Mouse (Mus musculus) kidney, postnatal 0 days (tissue): ENCODE data around the gene Zglp1. TPM values are rescaled to one million over a fixed set of nuclear protein-coding genes. Genes with fewer than 3 reads are reported as not detected.

ENCODE experiments used
- ATAC-seq: fragments of 200-750 bp; cut with Nextera tagmentation; replicated peaks from 2 replicates; pipeline ENCODE4 v1.8.0; 2017; ENCODE audit warnings: low read depth, moderate number of reproducible peaks, moderate TSS enrichment, moderate library complexity; ENCODE audit not compliant: low FRiP score
- DNase-seq: peaks from one replicate; pipeline ENCODE4 v3.0.0-alpha.2; 2016; ENCODE audit warnings: low spot score
- H3K27ac ChIP-seq: fragments of 300-500 bp; sonication (generic); 2 replicates; pipeline ENCODE4 v1.5.1; 2014; ENCODE audit warnings: mild to moderate bottlenecking
- H3K27me3 ChIP-seq: fragments of 300-500 bp; sonication (generic); 2 replicates; pipeline ENCODE4 v1.6.1; 2014; ENCODE audit warnings: low read length, mixed read lengths; ENCODE audit not compliant: insufficient read depth
- H3K36me3 ChIP-seq: fragments of 300-500 bp; sonication (generic); 2 replicates; pipeline ENCODE4 v1.6.1; 2014; ENCODE audit warnings: low read length, mixed read lengths; ENCODE audit not compliant: insufficient read depth
- H3K4me1 ChIP-seq: fragments of 300-500 bp; sonication (generic); replicated peaks from 2 replicates; pipeline ENCODE4 v1.6.1; 2014; ENCODE audit warnings: antibody characterized with exemption, low read length, mixed read lengths; ENCODE audit not compliant: insufficient read depth
- H3K4me2 ChIP-seq: fragments of 300-500 bp; sonication (generic); 2 replicates; pipeline ENCODE4 v1.6.1; 2014; ENCODE audit warnings: mild to moderate bottlenecking, low read length, moderate library complexity, mixed read lengths
- H3K4me3 ChIP-seq: fragments of 300-500 bp; sonication (generic); replicated peaks from 2 replicates; pipeline ENCODE4 v1.5.1; 2014; ENCODE audit warnings: low read depth, low read length
- H3K9ac ChIP-seq: fragments of 300-500 bp; sonication (generic); 2 replicates; pipeline ENCODE4 v1.6.1; 2014; ENCODE audit warnings: low read depth, low read length
- H3K9me3 ChIP-seq: fragments of 300-500 bp; sonication (generic); replicated peaks from 2 replicates; pipeline ENCODE4 v1.6.1; 2016; ENCODE audit warnings: low read length, inconsistent platforms, mixed read lengths
- CTCF ChIP-seq: IDR thresholded peaks from 2 replicates; pipeline ENCODE4 v1.5.1; 2016; ENCODE audit warnings: antibody characterized with exemption, low read depth, mild to moderate bottlenecking, moderate library complexity
- WGBS: fragments of 180-500 bp; shearing (Covaris S2); extraction: QIAGEN DNeasy Blood & Tissue Kit; methylation state at CpG from one replicate; pipeline ENCODE4 v1.1.7; 2014; 5-methylcytosine and 5-hydroxymethylcytosine counted together
- microRNA counts: library from miRNA; unstranded; fragments of <30 nt; microRNA quantifications from one replicate; lab custom pipeline; 2015
- microRNA-seq: library from miRNA; unstranded; fragments of <30 nt; microRNA quantifications from one replicate; pipeline ENCODE4, GENCODE M21; 2016
- polyA plus RNA-seq: library from polyadenylated mRNA; unstranded; fragments of >200 nt; fragmentation: Nextera tagmentation; extraction: Ambion mirVana; gene quantifications from 2 replicates; pipeline ENCODE4 v1.2.1, GENCODE M21; 2015

Zglp1 gene
- polyA plus RNA-seq, 1 experiment from 2014 or later, result 0.29 TPM

GRCm38 (mm10) chr9:21015571-21016130 is 51.2 kb downstream of the Zglp1 start, which contains the start of gene Icam1:
Icam1 (plus strand) TSS chr9:21015985.
- H3K9ac ChIP-seq, result peak within 1 kb of the TSS; percentile 42; the same call in 1 of the 2 replicates

GRCm38 (mm10) chr9:21014691-21015570 is 52.0 kb downstream of the Zglp1 start:
- Histone ChIP-seq H3K36me3 (no peaks in the 10 kb centered on the region), H3K9ac (peak overlapping the region; percentile 33; the same call in 1 of the 2 replicates), H3K9me3 (no peaks in the 10 kb centered on the region), H3K4me1 (peaks cover 13% of the 10 kb centered on the region; the same call in 1 of the 2 replicates), H3K27ac (peak overlapping the region; percentile 60), H3K27me3 (peaks cover 12% of the 10 kb centered on the region), H3K4me2 (peak overlapping the region; percentile 61), H3K4me3 (peak overlapping the region; percentile 33)
- no peak for TF ChIP-seq CTCF
- ATAC-seq (peak; percentile 27; the same call in 1 of the 2 replicates), DNase-seq (no peak)
- WGBS, result 4% methylated on average over 28 of the region's 29 CpGs

More at GRCm38 (mm10) chr9:21015571-21016130, 51.2 kb downstream of the Zglp1 start, which contains the start of gene Icam1:
- peak within 1 kb of the TSS; percentile 60 for H3K27ac ChIP-seq
- peaks cover 13% of the 10 kb centered on the region; the same call in 1 of the 2 replicates for H3K4me1 ChIP-seq
- no peak for TF ChIP-seq CTCF
- no peaks in the 10 kb centered on the region for H3K36me3 ChIP-seq
- peak within 1 kb of the TSS; percentile 33 for H3K4me3 ChIP-seq
- H3K27me3 ChIP-seq, result peaks cover 12% of the 10 kb centered on the region
- WGBS, result under 1% methylated on average over 30 of the region's 30 CpGs
- H3K4me2 ChIP-seq, result peak within 1 kb of the TSS; percentile 61
- no peaks in the 10 kb centered on the region for H3K9me3 ChIP-seq
- DNase-seq (no peak), ATAC-seq (peak; percentile 70)

MicroRNAs within 50 kb of the gene (microRNA counts, 519-probe panel; counts per million panel counts)
- microRNA mmu-miR-1900 (lab: Ali Mortazavi, UCI), result 330 counts per million, percentile 68 among the panel's probes with 10 or more counts

Small RNAs within 50 kb of the gene (microRNA-seq; reads per million reads assigned to microRNA genes)
- gene Mir1900, result not detected
- not detected for gene Mir7082

Other genes with a start within 250 kb of the Zglp1 start
- not detected in 2 replicates for gene Rdh8, start 248.6 kb downstream of the Zglp1 start, polyA plus RNA-seq
- 7.6 and 11.5 TPM in 2 replicates for gene A230050P20Rik, start 198.5 kb downstream of the Zglp1 start, polyA plus RNA-seq
- gene Angptl6, start 187.4 kb downstream of the Zglp1 start, polyA plus RNA-seq, result 2.5 and 2.6 TPM in 2 replicates
- gene Ppan, start 178.9 kb downstream of the Zglp1 start, polyA plus RNA-seq, result 56.3 and 57.9 TPM in 2 replicates
- gene Eif3g, start 168.5 kb downstream of the Zglp1 start, polyA plus RNA-seq, result 234 and 243 TPM in 2 replicates
- 34.1 and 43.1 TPM in 2 replicates for gene Dnmt1, start 107.2 kb downstream of the Zglp1 start, polyA plus RNA-seq
- gene S1pr2, start 90.3 kb downstream of the Zglp1 start, polyA plus RNA-seq, result 21.3 and 23.3 TPM in 2 replicates
- gene Mrpl4, start 64.4 kb downstream of the Zglp1 start, polyA plus RNA-seq, result 155 and 158 TPM in 2 replicates
- gene Icam1, start 51.1 kb downstream of the Zglp1 start, polyA plus RNA-seq, result 12.3 and 13.4 TPM in 2 replicates
- 0.26 and 0.50 TPM in 2 replicates for gene Icam4, start 37.7 kb downstream of the Zglp1 start, polyA plus RNA-seq
- gene Icam5, start 35.0 kb downstream of the Zglp1 start, polyA plus RNA-seq, result 0.21 and 0.27 TPM in 2 replicates
- 0.38 and 0.62 TPM in 2 replicates for gene Gm49373, start 6.0 kb upstream of the Zglp1 start, polyA plus RNA-seq
- 61.5 and 63.9 TPM in 2 replicates for gene Fdx1l, start 6.5 kb upstream of the Zglp1 start, polyA plus RNA-seq
- gene Gm38431, start 24.9 kb upstream of the Zglp1 start, polyA plus RNA-seq, result 0.80 and 0.91 TPM in 2 replicates
- 40.8 and 41.3 TPM in 2 replicates for gene Raver1, start 24.9 kb upstream of the Zglp1 start, polyA plus RNA-seq
- 8.6 and 9.4 TPM in 2 replicates for gene Tyk2, start 64.2 kb upstream of the Zglp1 start, polyA plus RNA-seq
- 256 and 271 TPM in 2 replicates for gene Cdc37, start 82.9 kb upstream of the Zglp1 start, polyA plus RNA-seq
- gene Pde4a, start 98.6 kb upstream of the Zglp1 start, polyA plus RNA-seq, result 8.2 and 8.3 TPM in 2 replicates
- gene Keap1, start 172.3 kb upstream of the Zglp1 start, polyA plus RNA-seq, result 49.3 and 50.8 TPM in 2 replicates
- 0.11 TPM in 1 of 2 replicates, not detected in the other for gene S1pr5, start 181.3 kb upstream of the Zglp1 start, polyA plus RNA-seq
- gene Atg4d, start 198.2 kb upstream of the Zglp1 start, polyA plus RNA-seq, result 51.7 and 52.9 TPM in 2 replicates
- gene Kri1, start 220.9 kb upstream of the Zglp1 start, polyA plus RNA-seq, result 8.7 and 10.6 TPM in 2 replicates
- gene Cdkn2d, start 224.3 kb upstream of the Zglp1 start, polyA plus RNA-seq, result 31.4 and 37.8 TPM in 2 replicates
- gene Ap1m2, start 245.2 kb upstream of the Zglp1 start, polyA plus RNA-seq, result 57.3 and 63.0 TPM in 2 replicates